Mouse (Mus musculus): ENCODE data around the gene Mbtps2. TPM values are rescaled to one million over a fixed set of nuclear protein-coding genes. Genes with fewer than 3 reads are reported as not detected.
A peak's percentile ranks its signal among the peaks of the same experiment; 100 is the strongest.

The Mbtps2 gene
- polyA plus RNA-seq (2014; fragmentation: Nextera tagmentation; extraction: Ambion mirVana) = 19.5 and 21.2 TPM in 2 replicates

- H3K27ac ChIP-seq (ENCODE audit: low read depth, low read length) = peak within 1 kb of the TSS; percentile 77
- WGBS = 15% methylated on average over 50 of the region's 74 CpGs
- peak; percentile 79 for ATAC-seq (replicated peaks; ENCODE audit: low FRiP score)
These were observed at the start of gene Mbtps2 for GRCm38 (mm10) chrX:157598186-157598996. Gene Mbtps2, minus strand, starts transcription at chrX:157598715.

GRCm38 (mm10) chrX:157646399-157646798, 47.9 kb upstream of the Mbtps2 start:
- no peaks in the 10 kb centered on the region for H3K4me1 ChIP-seq (replicated peaks; ENCODE audit: control insufficient read depth, insufficient read depth, low read length)
- no peak overlapping the region for H3K27ac ChIP-seq (ENCODE audit: low read depth, low read length)
- WGBS = 69% methylated on average over 1 of the region's 1 CpGs
- H3K4me3 ChIP-seq (ENCODE audit: low read depth, low read length) = no peak overlapping the region
- H3K9ac ChIP-seq (ENCODE audit: low read depth, low read length) = no peak overlapping the region
- DNase-seq (ENCODE audit: low spot score) (no peak), ATAC-seq (replicated peaks; ENCODE audit: low FRiP score) (no peak)
- no peaks in the 10 kb centered on the region for H3K9me3 ChIP-seq (ENCODE audit: control insufficient read depth, low read length)
- no peaks in the 10 kb centered on the region for H3K36me3 ChIP-seq (ENCODE audit: control insufficient read depth, insufficient read depth, low read length)
- no peak overlapping the region for H3K4me2 ChIP-seq
- no peaks in the 10 kb centered on the region for H3K27me3 ChIP-seq (replicated peaks; ENCODE audit: control insufficient read depth, insufficient read depth, low read length)

More at GRCm38 (mm10) chrX:157598186-157598996, at the start of gene Mbtps2:
- no peaks in the 10 kb centered on the region for H3K9me3 ChIP-seq (ENCODE audit: control insufficient read depth, low read length)
- H3K4me1 ChIP-seq (replicated peaks; ENCODE audit: control insufficient read depth, insufficient read depth, low read length) = peaks cover 5% of the 10 kb centered on the region
- H3K4me2 ChIP-seq = peak within 1 kb of the TSS; percentile 61
- H3K4me3 ChIP-seq (ENCODE audit: low read depth, low read length) = peak within 1 kb of the TSS; percentile 67
- H3K36me3 ChIP-seq (ENCODE audit: control insufficient read depth, insufficient read depth, low read length) = no peaks in the 10 kb centered on the region
- peak; percentile 66 for DNase-seq (ENCODE audit: low spot score)
- peak within 1 kb of the TSS; percentile 78 for H3K9ac ChIP-seq (ENCODE audit: low read depth, low read length)
- no peaks in the 10 kb centered on the region; the same call in 1 of the 2 replicates for H3K27me3 ChIP-seq (replicated peaks; ENCODE audit: control insufficient read depth, insufficient read depth, low read length)

- Histone ChIP-seq H3K27me3 (replicated peaks; ENCODE audit: control insufficient read depth, insufficient read depth, low read length) (no peaks in the 10 kb centered on the region), H3K9ac (ENCODE audit: low read depth, low read length) (no peak overlapping the region), H3K27ac (ENCODE audit: low read depth, low read length) (no peak overlapping the region), H3K4me3 (ENCODE audit: low read depth, low read length) (no peak overlapping the region), H3K9me3 (ENCODE audit: control insufficient read depth, low read length) (no peaks in the 10 kb centered on the region), H3K4me2 (no peak overlapping the region), H3K36me3 (ENCODE audit: control insufficient read depth, insufficient read depth, low read length) (no peaks in the 10 kb centered on the region), H3K4me1 (replicated peaks; ENCODE audit: control insufficient read depth, insufficient read depth, low read length) (no peaks in the 10 kb centered on the region)
- no peak for ATAC-seq (replicated peaks; ENCODE audit: low FRiP score)
- no peak for DNase-seq (ENCODE audit: low spot score)
- WGBS = 66% methylated on average over 4 of the region's 4 CpGs
These were observed 46.2 kb upstream of the Mbtps2 start for GRCm38 (mm10) chrX:157644700-157645099.

GRCm38 (mm10) chrX:157644300-157644699, 45.8 kb upstream of the Mbtps2 start:
- DNase-seq (ENCODE audit: low spot score) = no peak
- Histone ChIP-seq H3K27me3 (replicated peaks; ENCODE audit: control insufficient read depth, insufficient read depth, low read length) (no peaks in the 10 kb centered on the region), H3K4me1 (replicated peaks; ENCODE audit: control insufficient read depth, insufficient read depth, low read length) (no peaks in the 10 kb centered on the region), H3K9me3 (ENCODE audit: control insufficient read depth, low read length) (no peaks in the 10 kb centered on the region), H3K4me3 (ENCODE audit: low read depth, low read length) (no peak overlapping the region), H3K36me3 (ENCODE audit: control insufficient read depth, insufficient read depth, low read length) (no peaks in the 10 kb centered on the region), H3K27ac (ENCODE audit: low read depth, low read length) (no peak overlapping the region), H3K9ac (ENCODE audit: low read depth, low read length) (no peak overlapping the region), H3K4me2 (no peak overlapping the region)
- WGBS = 33% methylated on average over 3 of the region's 3 CpGs
- no peak for ATAC-seq (replicated peaks; ENCODE audit: low FRiP score)

- ATAC-seq (replicated peaks; ENCODE audit: low FRiP score) = no peak
These were observed 44.3 kb upstream of the Mbtps2 start for GRCm38 (mm10) chrX:157642856-157643255.

GRCm38 (mm10) chrX:157637253-157637652, 38.7 kb upstream of the Mbtps2 start:
- ATAC-seq (replicated peaks; ENCODE audit: low FRiP score) (no peak), DNase-seq (ENCODE audit: low spot score) (no peak)
- H3K9me3 ChIP-seq (ENCODE audit: control insufficient read depth, low read length) = no peaks in the 10 kb centered on the region

More at GRCm38 (mm10) chrX:157642856-157643255, 44.3 kb upstream of the Mbtps2 start:
- no peaks in the 10 kb centered on the region for H3K9me3 ChIP-seq (ENCODE audit: control insufficient read depth, low read length)
- no peaks in the 10 kb centered on the region for H3K4me1 ChIP-seq (replicated peaks; ENCODE audit: control insufficient read depth, insufficient read depth, low read length)
- H3K27me3 ChIP-seq (replicated peaks; ENCODE audit: control insufficient read depth, insufficient read depth, low read length) = no peaks in the 10 kb centered on the region
- H3K4me2 ChIP-seq = no peak overlapping the region
- DNase-seq (ENCODE audit: low spot score) = no peak
- no peak overlapping the region for H3K27ac ChIP-seq (ENCODE audit: low read depth, low read length)
- WGBS = 88% methylated on average over 5 of the region's 5 CpGs
- H3K36me3 ChIP-seq (ENCODE audit: control insufficient read depth, insufficient read depth, low read length) = no peaks in the 10 kb centered on the region
- H3K4me3 ChIP-seq (ENCODE audit: low read depth, low read length) = no peak overlapping the region
- H3K9ac ChIP-seq (ENCODE audit: low read depth, low read length) = no peak overlapping the region

GRCm38 (mm10) chrX:157633676-157634414, 35.3 kb upstream of the Mbtps2 start:
- Histone ChIP-seq H3K9me3 (ENCODE audit: control insufficient read depth, low read length) (no peaks in the 10 kb centered on the region), H3K4me2 (no peak overlapping the region), H3K9ac (ENCODE audit: low read depth, low read length) (no peak overlapping the region), H3K4me1 (replicated peaks; ENCODE audit: control insufficient read depth, insufficient read depth, low read length) (no peaks in the 10 kb centered on the region), H3K4me3 (ENCODE audit: low read depth, low read length) (no peak overlapping the region), H3K36me3 (ENCODE audit: control insufficient read depth, insufficient read depth, low read length) (no peaks in the 10 kb centered on the region), H3K27me3 (replicated peaks; ENCODE audit: control insufficient read depth, insufficient read depth, low read length) (no peaks in the 10 kb centered on the region), H3K27ac (ENCODE audit: low read depth, low read length) (no peak overlapping the region)
- DNase-seq (ENCODE audit: low spot score) (no peak), ATAC-seq (replicated peaks; ENCODE audit: low FRiP score) (no peak)
- WGBS = 59% methylated on average over 3 of the region's 3 CpGs

More at GRCm38 (mm10) chrX:157637253-157637652, 38.7 kb upstream of the Mbtps2 start:
- Histone ChIP-seq H3K4me2 (no peak overlapping the region), H3K4me1 (replicated peaks; ENCODE audit: control insufficient read depth, insufficient read depth, low read length) (no peaks in the 10 kb centered on the region), H3K4me3 (ENCODE audit: low read depth, low read length) (no peak overlapping the region), H3K9ac (ENCODE audit: low read depth, low read length) (no peak overlapping the region), H3K27me3 (replicated peaks; ENCODE audit: control insufficient read depth, insufficient read depth, low read length) (no peaks in the 10 kb centered on the region), H3K27ac (ENCODE audit: low read depth, low read length) (no peak overlapping the region), H3K36me3 (ENCODE audit: control insufficient read depth, insufficient read depth, low read length) (no peaks in the 10 kb centered on the region)
- WGBS = 65% methylated on average over 1 of the region's 1 CpGs

- no peak overlapping the region for H3K27ac ChIP-seq (ENCODE audit: low read depth, low read length)
- DNase-seq (ENCODE audit: low spot score) (no peak), ATAC-seq (replicated peaks; ENCODE audit: low FRiP score) (no peak)
- no peaks in the 10 kb centered on the region for H3K27me3 ChIP-seq (replicated peaks; ENCODE audit: control insufficient read depth, insufficient read depth, low read length)
- no peaks in the 10 kb centered on the region for H3K4me1 ChIP-seq (replicated peaks; ENCODE audit: control insufficient read depth, insufficient read depth, low read length)
- no peak overlapping the region for H3K4me2 ChIP-seq
- H3K36me3 ChIP-seq (ENCODE audit: control insufficient read depth, insufficient read depth, low read length) = no peaks in the 10 kb centered on the region
- peaks cover 3% of the 10 kb centered on the region; the same call in 1 of the 2 replicates for H3K9me3 ChIP-seq (ENCODE audit: control insufficient read depth, low read length)
- whole genome bisulfite sequencing = 75% methylated on average over 4 of the region's 4 CpGs
- H3K9ac ChIP-seq (ENCODE audit: low read depth, low read length) = no peak overlapping the region
- no peak overlapping the region for H3K4me3 ChIP-seq (ENCODE audit: low read depth, low read length)
These were observed 31.8 kb upstream of the Mbtps2 start for GRCm38 (mm10) chrX:157630341-157630740.

Data from liver, embryonic 11.5 days (tissue).